Mouse (Mus musculus): Measurements from ENCODE around the gene Pnkp. TPM values are rescaled to one million over a fixed set of nuclear protein-coding genes. Genes with fewer than 3 reads are reported as not detected.

Pnkp gene
- polyA plus RNA-seq, 1 experiment, result 36.4 TPM

GRCm38 (mm10) chr7:44883036-44883435 is 26.1 kb downstream of the Pnkp start:
- no peak for TF ChIP-seq FLI1 (IDR thresholded peaks at IDR 0.05; ENCODE audit: low read length)
- no peak for TF ChIP-seq GATA1 (IDR thresholded peaks at IDR 0.05; ENCODE audit: borderline replicate concordance, low read length)
- Histone ChIP-seq H3K36me3 (replicated peaks; ENCODE audit: low read length) (peaks cover 94% of the 10 kb centered on the region), H3K4me3 (replicated peaks) (no peak overlapping the region), H3K27me3 (replicated peaks) (no peaks in the 10 kb centered on the region), H3K4me1 (peaks cover 23% of the 10 kb centered on the region), H3K9me3 (no peaks in the 10 kb centered on the region)

DNA sequence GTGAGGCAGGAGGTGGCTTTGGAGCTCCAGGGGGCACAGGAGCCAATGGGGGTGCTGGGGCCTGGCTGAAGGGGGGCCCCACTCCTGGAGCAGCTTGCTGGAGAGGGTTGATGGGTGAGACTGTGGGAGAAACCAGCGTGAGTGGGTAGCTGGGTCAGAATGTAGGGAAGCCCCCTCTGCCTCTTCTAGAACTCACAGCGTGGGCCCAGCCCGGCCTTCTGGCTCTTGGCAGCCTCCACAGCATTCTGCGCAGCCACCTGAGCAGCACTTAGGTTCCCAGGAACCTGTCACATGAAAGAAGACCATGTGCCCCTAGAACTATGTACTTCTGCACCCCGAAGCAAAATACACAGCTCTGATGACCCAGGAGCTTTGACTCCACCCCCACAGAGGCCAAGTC is 27.7 kb downstream of the Pnkp start:
- peaks cover 34% of the 10 kb centered on the region for H3K4me1 ChIP-seq
- no peaks in the 10 kb centered on the region for H3K9me3 ChIP-seq
- TF ChIP-seq FLI1 (IDR thresholded peaks at IDR 0.05; ENCODE audit: low read length) (no peak), GATA1 (IDR thresholded peaks at IDR 0.05; ENCODE audit: borderline replicate concordance, low read length) (no peak)
- no peaks in the 10 kb centered on the region for H3K27me3 ChIP-seq (replicated peaks)
- peaks cover 94% of the 10 kb centered on the region for H3K36me3 ChIP-seq (replicated peaks; ENCODE audit: low read length)
- no peak overlapping the region for H3K4me3 ChIP-seq (replicated peaks)

GRCm38 (mm10) chr7:44886964-44887363 is 30.0 kb downstream of the Pnkp start:
- TF ChIP-seq GATA1 (IDR thresholded peaks at IDR 0.05; ENCODE audit: borderline replicate concordance, low read length) (no peak), FLI1 (IDR thresholded peaks at IDR 0.05; ENCODE audit: low read length) (no peak)
- Histone ChIP-seq H3K9me3 (no peaks in the 10 kb centered on the region), H3K36me3 (replicated peaks; ENCODE audit: low read length) (peaks cover 81% of the 10 kb centered on the region), H3K27me3 (replicated peaks) (no peaks in the 10 kb centered on the region), H3K4me1 (peaks cover 51% of the 10 kb centered on the region), H3K4me3 (replicated peaks) (no peak overlapping the region)

- H3K27me3 ChIP-seq (replicated peaks), result no peaks in the 10 kb centered on the region
- H3K4me3 ChIP-seq (replicated peaks), result no peak overlapping the region
- H3K4me1 ChIP-seq, result peaks cover 57% of the 10 kb centered on the region
- no peaks in the 10 kb centered on the region for H3K9me3 ChIP-seq
- peaks cover 66% of the 10 kb centered on the region for H3K36me3 ChIP-seq (replicated peaks; ENCODE audit: low read length)
- TF ChIP-seq GATA1 (IDR thresholded peaks at IDR 0.05; ENCODE audit: borderline replicate concordance, low read length), result no peak
- no peak for TF ChIP-seq FLI1 (IDR thresholded peaks at IDR 0.05; ENCODE audit: low read length)
Measured at GRCm38 (mm10) chr7:44888256-44889105, 31.5 kb downstream of the Pnkp start.

- peaks cover 63% of the 10 kb centered on the region for H3K4me1 ChIP-seq
Measured at GRCm38 (mm10) chr7:44890180-44890579, 33.2 kb downstream of the Pnkp start.

DNA sequence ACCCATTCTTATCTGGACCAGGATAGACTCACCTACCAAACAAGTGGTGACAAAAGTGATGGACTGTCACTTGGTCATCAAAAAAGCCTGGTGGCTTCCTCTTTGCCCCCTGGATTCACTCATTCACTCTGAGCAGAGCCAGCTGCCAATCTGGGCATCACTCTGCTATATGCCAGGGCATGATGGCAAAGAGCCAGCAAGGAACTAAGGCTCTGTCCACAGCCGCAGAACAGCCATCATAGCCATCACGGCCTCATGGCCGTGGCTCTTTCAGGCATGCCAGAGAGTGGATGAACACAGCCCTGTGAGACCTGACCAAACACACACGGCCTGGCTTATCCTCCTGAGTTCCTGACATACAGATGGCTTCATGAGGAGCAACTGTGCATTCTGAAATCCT is 33.8 kb downstream of the Pnkp start:
- H3K9me3 ChIP-seq, result no peaks in the 10 kb centered on the region

More at GRCm38 (mm10) chr7:44890180-44890579, 33.2 kb downstream of the Pnkp start:
- Histone ChIP-seq H3K36me3 (replicated peaks; ENCODE audit: low read length) (peaks cover 51% of the 10 kb centered on the region), H3K4me3 (replicated peaks) (peak overlapping the region; percentile 83), H3K9me3 (no peaks in the 10 kb centered on the region), H3K27me3 (replicated peaks) (no peaks in the 10 kb centered on the region)
- no peak for TF ChIP-seq GATA1 (IDR thresholded peaks at IDR 0.05; ENCODE audit: borderline replicate concordance, low read length)
- no peak for TF ChIP-seq FLI1 (IDR thresholded peaks at IDR 0.05; ENCODE audit: low read length)

GRCm38 (mm10) chr7:44891611-44892010 is 34.7 kb downstream of the Pnkp start:
- no peaks in the 10 kb centered on the region for H3K27me3 ChIP-seq (replicated peaks)
- peaks cover 64% of the 10 kb centered on the region for H3K4me1 ChIP-seq
- TF ChIP-seq GATA1 (IDR thresholded peaks at IDR 0.05; ENCODE audit: borderline replicate concordance, low read length) (no peak), FLI1 (IDR thresholded peaks at IDR 0.05; ENCODE audit: low read length) (no peak)
- H3K9me3 ChIP-seq, result no peaks in the 10 kb centered on the region
- peak overlapping the region; percentile 93 for H3K4me3 ChIP-seq (replicated peaks)
- peaks cover 37% of the 10 kb centered on the region for H3K36me3 ChIP-seq (replicated peaks; ENCODE audit: low read length)

More for the DNA sequence above, 33.8 kb downstream of the Pnkp start:
- TF ChIP-seq FLI1 (IDR thresholded peaks at IDR 0.05; ENCODE audit: low read length), result no peak
- no peak for TF ChIP-seq GATA1 (IDR thresholded peaks at IDR 0.05; ENCODE audit: borderline replicate concordance, low read length)
- Histone ChIP-seq H3K4me3 (replicated peaks) (peak overlapping the region; percentile 83), H3K4me1 (peaks cover 68% of the 10 kb centered on the region), H3K36me3 (replicated peaks; ENCODE audit: low read length) (peaks cover 46% of the 10 kb centered on the region), H3K27me3 (replicated peaks) (no peaks in the 10 kb centered on the region)

GRCm38 (mm10) chr7:44892276-44892921 is 35.5 kb downstream of the Pnkp start, which contains the start of gene Med25:
Gene Med25 (minus strand): TSS chr7:44892712.
- H3K9me3 ChIP-seq, result no peaks in the 10 kb centered on the region
- peaks cover 64% of the 10 kb centered on the region for H3K4me1 ChIP-seq
- H3K36me3 ChIP-seq (replicated peaks; ENCODE audit: low read length), result peaks cover 33% of the 10 kb centered on the region
- peak within 1 kb of the TSS; percentile 93 for H3K4me3 ChIP-seq (replicated peaks)
- TF ChIP-seq GATA1 (IDR thresholded peaks at IDR 0.05; ENCODE audit: borderline replicate concordance, low read length), result no peak
- peak; percentile 34; the same call in 1 of the 2 replicates for TF ChIP-seq FLI1 (IDR thresholded peaks at IDR 0.05; ENCODE audit: low read length)
- no peaks in the 10 kb centered on the region for H3K27me3 ChIP-seq (replicated peaks)

DNA sequence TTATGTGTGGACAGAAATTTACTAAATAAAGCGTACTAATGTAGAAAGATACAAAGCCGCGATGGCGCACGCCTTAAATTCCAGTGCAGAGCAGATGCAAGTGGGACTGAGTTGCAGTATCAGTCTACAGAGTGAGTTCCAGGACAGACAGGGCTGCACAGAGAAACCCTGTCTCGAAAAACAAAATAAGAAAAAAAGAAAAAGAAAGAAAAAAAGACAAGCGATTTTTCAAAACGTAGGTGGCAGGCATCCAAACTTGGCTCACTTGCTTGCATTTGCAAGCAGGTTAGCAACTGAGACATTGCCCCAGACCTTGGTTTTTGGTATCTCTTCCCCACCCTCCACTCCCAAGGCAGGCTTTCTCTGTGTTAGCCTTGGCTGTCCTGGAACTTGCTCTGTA is 36.3 kb downstream of the Pnkp start:
- H3K36me3 ChIP-seq (replicated peaks; ENCODE audit: low read length), result peaks cover 37% of the 10 kb centered on the region
- no peak for TF ChIP-seq GATA1 (IDR thresholded peaks at IDR 0.05; ENCODE audit: borderline replicate concordance, low read length)
- TF ChIP-seq FLI1 (IDR thresholded peaks at IDR 0.05; ENCODE audit: low read length), result no peak
- H3K9me3 ChIP-seq, result no peaks in the 10 kb centered on the region
- peaks cover 68% of the 10 kb centered on the region for H3K4me1 ChIP-seq
- H3K27me3 ChIP-seq (replicated peaks), result no peaks in the 10 kb centered on the region
- peak overlapping the region; percentile 64 for H3K4me3 ChIP-seq (replicated peaks)

GRCm38 (mm10) chr7:44894175-44894574 is 37.2 kb downstream of the Pnkp start:
- no peak overlapping the region for H3K4me3 ChIP-seq (replicated peaks)
- no peaks in the 10 kb centered on the region for H3K9me3 ChIP-seq
- peaks cover 37% of the 10 kb centered on the region for H3K36me3 ChIP-seq (replicated peaks; ENCODE audit: low read length)
- H3K27me3 ChIP-seq (replicated peaks), result no peaks in the 10 kb centered on the region
- no peak for TF ChIP-seq GATA1 (IDR thresholded peaks at IDR 0.05; ENCODE audit: borderline replicate concordance, low read length)
- no peak for TF ChIP-seq FLI1 (IDR thresholded peaks at IDR 0.05; ENCODE audit: low read length)
- H3K4me1 ChIP-seq, result peaks cover 68% of the 10 kb centered on the region
